Mouse (Mus musculus): ENCODE results near the gene Shc3. TPM values are rescaled to one million over a fixed set of nuclear protein-coding genes. Genes with fewer than 3 reads are reported as not detected.

The Shc3 gene
- polyA plus RNA-seq, 1 experiment from 2014 or later: not detected

- peaks cover 91% of the 10 kb centered on the region for H3K27me3 ChIP-seq
- 4% methylated on average over 13 of the region's 13 CpGs for WGBS (ENCODE audit: insufficient replicate concordance)
- H3K4me2 ChIP-seq: peak overlapping the region; percentile 33
- H3K9ac ChIP-seq: no peak overlapping the region
- no peak for ATAC-seq (ENCODE audit: insufficient read depth)
- H3K36me3 ChIP-seq (replicated peaks): no peaks in the 10 kb centered on the region
- H3K27ac ChIP-seq (replicated peaks): no peak overlapping the region
- no peaks in the 10 kb centered on the region; the same call in 1 of the 2 replicates for H3K4me1 ChIP-seq (replicated peaks)
- H3K9me3 ChIP-seq (replicated peaks): no peaks in the 10 kb centered on the region
- no peak overlapping the region for H3K4me3 ChIP-seq (replicated peaks)
Measured at GRCm38 (mm10) chr13:51568501-51568901, 718 bp downstream of the Shc3 start.

GRCm38 (mm10) chr13:51567411-51567851 is 1.8 kb downstream of the Shc3 start:
- H3K36me3 ChIP-seq (replicated peaks): no peaks in the 10 kb centered on the region
- ATAC-seq (ENCODE audit: insufficient read depth): no peak
- H3K9ac ChIP-seq: no peak overlapping the region
- no peaks in the 10 kb centered on the region; the same call in 1 of the 2 replicates for H3K4me1 ChIP-seq (replicated peaks)
- H3K27me3 ChIP-seq: peaks cover 94% of the 10 kb centered on the region
- H3K9me3 ChIP-seq (replicated peaks): no peaks in the 10 kb centered on the region
- WGBS (ENCODE audit: insufficient replicate concordance): 1% methylated on average over 38 of the region's 38 CpGs
- peak overlapping the region; percentile 49 for H3K4me2 ChIP-seq
- peak overlapping the region; percentile 24 for H3K4me3 ChIP-seq (replicated peaks)
- H3K27ac ChIP-seq (replicated peaks): no peak overlapping the region

- peak overlapping the region; percentile 49 for H3K4me2 ChIP-seq
- H3K9ac ChIP-seq: no peak overlapping the region
- 3% methylated on average over 42 of the region's 42 CpGs for WGBS (ENCODE audit: insufficient replicate concordance)
- H3K27ac ChIP-seq (replicated peaks): no peak overlapping the region
- H3K27me3 ChIP-seq: peaks cover 90% of the 10 kb centered on the region
- no peaks in the 10 kb centered on the region; the same call in 1 of the 2 replicates for H3K4me1 ChIP-seq (replicated peaks)
- H3K36me3 ChIP-seq (replicated peaks): no peaks in the 10 kb centered on the region
- peak overlapping the region; percentile 24 for H3K4me3 ChIP-seq (replicated peaks)
- no peaks in the 10 kb centered on the region for H3K9me3 ChIP-seq (replicated peaks)
- ATAC-seq (ENCODE audit: insufficient read depth): no peak
Measured at GRCm38 (mm10) chr13:51567078-51567395, 2.2 kb downstream of the Shc3 start.

- Histone ChIP-seq H3K4me2 (peak overlapping the region; percentile 49), H3K36me3 (replicated peaks) (no peaks in the 10 kb centered on the region), H3K9ac (no peak overlapping the region), H3K4me1 (replicated peaks) (no peaks in the 10 kb centered on the region; the same call in 1 of the 2 replicates), H3K27ac (replicated peaks) (no peak overlapping the region), H3K4me3 (replicated peaks) (peak overlapping the region; percentile 24; the same call in 1 of the 2 replicates), H3K9me3 (replicated peaks) (no peaks in the 10 kb centered on the region), H3K27me3 (peaks cover 85% of the 10 kb centered on the region)
- 6% methylated on average over 22 of the region's 22 CpGs for WGBS (ENCODE audit: insufficient replicate concordance)
- no peak for ATAC-seq (ENCODE audit: insufficient read depth)
Measured at GRCm38 (mm10) chr13:51566371-51567077, 2.7 kb downstream of the Shc3 start.

- H3K9me3 ChIP-seq (replicated peaks): no peaks in the 10 kb centered on the region
- H3K36me3 ChIP-seq (replicated peaks): no peaks in the 10 kb centered on the region
- no peak overlapping the region for H3K4me2 ChIP-seq
- H3K4me3 ChIP-seq (replicated peaks): no peak overlapping the region
- no peak overlapping the region for H3K9ac ChIP-seq
- no peaks in the 10 kb centered on the region; the same call in 1 of the 2 replicates for H3K4me1 ChIP-seq (replicated peaks)
- peaks cover 67% of the 10 kb centered on the region for H3K27me3 ChIP-seq
- ATAC-seq (ENCODE audit: insufficient read depth): no peak
- H3K27ac ChIP-seq (replicated peaks): no peak overlapping the region
- 50% methylated on average over 6 of the region's 6 CpGs for WGBS (ENCODE audit: insufficient replicate concordance)
Measured at GRCm38 (mm10) chr13:51564741-51565140, 4.5 kb downstream of the Shc3 start.

- no peak for ATAC-seq (ENCODE audit: insufficient read depth)
- Histone ChIP-seq H3K36me3 (replicated peaks) (no peaks in the 10 kb centered on the region), H3K27ac (replicated peaks) (no peak overlapping the region), H3K4me3 (replicated peaks) (no peak overlapping the region), H3K27me3 (no peaks in the 10 kb centered on the region), H3K9me3 (replicated peaks) (no peaks in the 10 kb centered on the region), H3K9ac (no peak overlapping the region), H3K4me1 (replicated peaks) (no peaks in the 10 kb centered on the region), H3K4me2 (no peak overlapping the region)
- 72% methylated on average over 11 of the region's 11 CpGs for WGBS (ENCODE audit: insufficient replicate concordance)
Measured at GRCm38 (mm10) chr13:51553343-51553742, 15.9 kb downstream of the Shc3 start.

GRCm38 (mm10) chr13:51552233-51552632 is 17.0 kb downstream of the Shc3 start:
- H3K4me2 ChIP-seq: no peak overlapping the region
- no peak overlapping the region for H3K27ac ChIP-seq (replicated peaks)
- H3K4me1 ChIP-seq (replicated peaks): no peaks in the 10 kb centered on the region
- no peaks in the 10 kb centered on the region for H3K27me3 ChIP-seq
- no peak for ATAC-seq (ENCODE audit: insufficient read depth)
- no peak overlapping the region for H3K4me3 ChIP-seq (replicated peaks)
- no peaks in the 10 kb centered on the region for H3K9me3 ChIP-seq (replicated peaks)
- 63% methylated on average over 3 of the region's 3 CpGs for whole genome bisulfite sequencing (ENCODE audit: insufficient replicate concordance)
- H3K36me3 ChIP-seq (replicated peaks): no peaks in the 10 kb centered on the region
- H3K9ac ChIP-seq: no peak overlapping the region

- Histone ChIP-seq H3K27me3 (no peaks in the 10 kb centered on the region), H3K4me3 (replicated peaks) (no peak overlapping the region), H3K36me3 (replicated peaks) (no peaks in the 10 kb centered on the region), H3K9me3 (replicated peaks) (no peaks in the 10 kb centered on the region), H3K4me1 (replicated peaks) (no peaks in the 10 kb centered on the region), H3K4me2 (no peak overlapping the region), H3K27ac (replicated peaks) (no peak overlapping the region), H3K9ac (no peak overlapping the region)
- ATAC-seq (ENCODE audit: insufficient read depth): no peak
- WGBS (ENCODE audit: insufficient replicate concordance): 47% methylated on average over 3 of the region's 3 CpGs
Measured at GRCm38 (mm10) chr13:51551824-51552223, 17.4 kb downstream of the Shc3 start.

GRCm38 (mm10) chr13:51539816-51540215 is 29.4 kb downstream of the Shc3 start:
- Histone ChIP-seq H3K4me3 (replicated peaks) (no peak overlapping the region), H3K9me3 (replicated peaks) (no peaks in the 10 kb centered on the region), H3K9ac (no peak overlapping the region), H3K4me2 (no peak overlapping the region), H3K27me3 (no peaks in the 10 kb centered on the region), H3K4me1 (replicated peaks) (no peaks in the 10 kb centered on the region), H3K36me3 (replicated peaks) (no peaks in the 10 kb centered on the region), H3K27ac (replicated peaks) (no peak overlapping the region)
- no peak for ATAC-seq (ENCODE audit: insufficient read depth)
- WGBS (ENCODE audit: insufficient replicate concordance): 58% methylated on average over 8 of the region's 8 CpGs

- Histone ChIP-seq H3K27ac (replicated peaks) (no peak overlapping the region), H3K36me3 (replicated peaks) (no peaks in the 10 kb centered on the region), H3K4me3 (replicated peaks) (no peak overlapping the region), H3K4me1 (replicated peaks) (no peaks in the 10 kb centered on the region), H3K27me3 (no peaks in the 10 kb centered on the region), H3K9ac (no peak overlapping the region), H3K9me3 (replicated peaks) (no peaks in the 10 kb centered on the region), H3K4me2 (no peak overlapping the region)
- WGBS (ENCODE audit: insufficient replicate concordance): 63% methylated on average over 7 of the region's 7 CpGs
- ATAC-seq (ENCODE audit: insufficient read depth): no peak
Measured at GRCm38 (mm10) chr13:51535326-51535725, 33.9 kb downstream of the Shc3 start.

- no peaks in the 10 kb centered on the region for H3K36me3 ChIP-seq (replicated peaks)
- no peak overlapping the region for H3K27ac ChIP-seq (replicated peaks)
- WGBS (ENCODE audit: insufficient replicate concordance): 19% methylated on average over 7 of the region's 7 CpGs
- H3K9me3 ChIP-seq (replicated peaks): no peaks in the 10 kb centered on the region
- no peak overlapping the region for H3K4me2 ChIP-seq
- no peak for ATAC-seq (ENCODE audit: insufficient read depth)
- H3K9ac ChIP-seq: no peak overlapping the region
- H3K27me3 ChIP-seq: no peaks in the 10 kb centered on the region
- H3K4me3 ChIP-seq (replicated peaks): no peak overlapping the region
- H3K4me1 ChIP-seq (replicated peaks): no peaks in the 10 kb centered on the region
Measured at GRCm38 (mm10) chr13:51526480-51526879, 42.7 kb downstream of the Shc3 start.

- WGBS (ENCODE audit: insufficient replicate concordance): 66% methylated on average over 4 of the region's 4 CpGs
- H3K4me2 ChIP-seq: no peak overlapping the region
- no peak overlapping the region for H3K27ac ChIP-seq (replicated peaks)
- H3K9ac ChIP-seq: no peak overlapping the region
- H3K36me3 ChIP-seq (replicated peaks): no peaks in the 10 kb centered on the region
- no peaks in the 10 kb centered on the region for H3K4me1 ChIP-seq (replicated peaks)
- no peak for ATAC-seq (ENCODE audit: insufficient read depth)
- no peaks in the 10 kb centered on the region for H3K9me3 ChIP-seq (replicated peaks)
- H3K4me3 ChIP-seq (replicated peaks): no peak overlapping the region
- H3K27me3 ChIP-seq: no peaks in the 10 kb centered on the region
Measured at GRCm38 (mm10) chr13:51524316-51524715, 44.9 kb downstream of the Shc3 start.
